Mouse (Mus musculus): ENCODE data around the gene Sirpb1c.

DNA sequence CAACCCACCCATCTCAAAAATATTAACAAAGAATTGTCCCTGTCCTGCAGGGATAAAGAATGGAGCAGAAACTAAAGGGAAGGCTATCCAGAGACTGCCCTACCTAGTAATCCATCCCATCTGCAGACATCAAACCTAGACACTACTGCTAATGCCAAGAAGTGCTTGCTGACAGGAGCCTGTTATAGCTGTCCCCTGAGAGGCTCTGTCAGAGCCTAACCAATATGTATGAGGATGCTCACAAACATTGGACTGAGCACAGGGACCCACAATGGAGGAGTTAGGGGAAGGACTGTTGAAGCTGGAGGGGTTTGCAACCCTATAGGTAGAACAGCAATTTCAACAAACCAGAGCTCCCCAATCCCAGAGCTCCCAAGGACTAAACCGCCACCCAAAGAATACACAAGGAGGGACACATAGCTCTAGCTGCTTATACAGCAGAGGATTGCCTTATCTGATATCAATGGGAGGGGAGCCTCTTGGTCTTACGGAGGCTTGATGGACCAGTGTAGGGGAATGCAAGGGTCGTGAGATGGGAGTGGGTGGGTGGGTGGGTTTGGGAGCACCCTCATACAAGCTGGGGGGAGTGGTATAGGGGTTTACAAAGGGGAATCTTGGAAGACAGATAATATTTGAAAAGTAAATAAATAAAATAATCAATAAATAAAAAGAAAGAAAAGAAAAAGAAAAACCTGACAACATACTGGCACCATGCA, 838 bp downstream of the Sirpb1c start:
- TF ChIP-seq CTCF (IDR thresholded peaks at IDR 0.05; ENCODE audit: control insufficient read depth, insufficient read depth, insufficient read length) (no peak), CEBPB (IDR thresholded peaks at IDR 0.05; ENCODE audit: low read depth) (no peak)
